Mouse (Mus musculus): Measurements from ENCODE around the gene Baiap2.

Gene Baiap2

GRCm38 (mm10) chr11:119920668-119921067 is 21.9 kb upstream of the Baiap2 start:
- DNase-seq (ENCODE audit: low spot score), result no peak

- DNase-seq (ENCODE audit: low spot score), result no peak
Measured at GRCm38 (mm10) chr11:119925176-119925575, 17.4 kb upstream of the Baiap2 start.

DNA sequence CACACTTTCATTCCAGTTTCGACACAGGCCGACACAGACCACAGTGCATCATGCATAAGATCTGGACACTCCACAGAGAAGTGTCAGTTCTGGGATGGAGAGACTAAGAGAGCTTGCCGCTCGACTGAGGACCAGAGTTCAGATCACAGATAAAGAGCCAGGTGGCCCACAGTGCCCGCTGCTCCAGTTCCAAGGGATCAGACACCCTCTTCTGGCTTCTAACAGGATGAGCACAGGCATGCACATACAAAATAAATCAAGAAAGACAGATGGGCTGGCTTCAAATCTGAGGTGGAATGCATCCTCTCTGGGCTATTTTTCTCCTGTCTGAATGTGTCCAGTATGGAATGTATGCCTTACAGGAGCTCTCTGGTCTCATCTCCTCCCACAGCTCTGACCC is 15.8 kb upstream of the Baiap2 start:
- DNase-seq (ENCODE audit: low spot score), result no peak

DNA sequence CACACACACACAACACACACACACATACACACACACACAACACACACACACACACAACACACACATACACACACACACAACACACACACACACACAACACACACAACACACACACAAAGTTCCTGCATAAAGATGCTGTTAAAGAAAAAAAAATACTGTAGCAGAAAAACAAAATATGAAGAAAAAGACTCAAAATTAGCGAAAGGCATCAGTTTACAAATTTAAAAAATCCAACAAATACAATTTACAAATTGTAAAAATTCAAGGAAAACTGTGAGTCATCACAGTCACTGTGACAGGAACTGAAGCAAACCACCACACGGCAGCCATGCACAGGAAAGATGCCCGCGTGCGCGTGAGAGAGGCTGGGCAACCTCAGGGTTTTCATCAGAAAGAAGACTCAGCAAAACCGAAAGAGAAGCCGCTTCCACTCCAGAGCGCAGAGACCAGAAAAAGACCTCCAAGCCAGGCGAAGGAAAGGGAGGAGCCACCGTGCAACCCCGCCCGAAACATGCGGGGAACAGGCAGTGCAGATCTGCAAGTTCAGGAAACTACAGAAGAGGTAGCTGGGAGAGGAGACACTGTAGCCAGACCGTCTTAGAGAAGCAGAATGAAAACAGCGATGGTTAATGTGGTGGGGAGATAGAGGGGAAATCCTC is 14.4 kb upstream of the Baiap2 start:
- DNase-seq (ENCODE audit: low spot score), result no peak

DNA sequence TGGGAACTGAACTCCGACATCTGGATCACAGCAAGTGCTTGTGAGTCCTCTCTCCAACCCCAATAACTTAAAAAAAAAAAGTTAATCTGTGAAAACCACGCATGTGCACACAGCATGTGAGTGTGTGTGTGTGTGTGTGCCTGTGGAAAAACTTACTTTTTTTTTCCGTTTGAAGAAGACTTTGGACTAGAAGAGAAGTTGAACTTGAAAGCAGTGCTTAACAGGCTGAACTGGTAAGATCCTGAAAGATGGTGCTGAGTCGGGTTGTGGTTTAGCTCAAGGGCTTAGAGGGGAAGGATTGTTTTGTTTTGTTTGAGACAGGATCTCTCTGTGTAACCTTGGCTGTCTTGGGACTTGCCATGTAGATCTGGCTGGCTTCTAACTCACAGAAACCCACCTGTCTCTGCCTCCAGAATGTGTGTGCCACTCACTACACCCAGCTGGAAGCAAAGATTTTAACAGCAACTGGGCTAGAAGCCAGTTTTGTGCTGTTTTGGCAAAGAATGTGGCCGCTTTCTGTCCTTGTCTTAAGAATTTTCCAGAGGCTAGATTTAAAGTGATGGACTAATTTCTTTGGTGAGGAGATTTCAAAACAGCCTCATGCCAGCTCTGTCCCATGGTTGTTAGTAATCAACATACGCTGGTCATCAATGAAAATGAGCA is 12.8 kb upstream of the Baiap2 start:
- DNase-seq (ENCODE audit: low spot score), result no peak

- DNase-seq (ENCODE audit: low spot score), result no peak
Measured at GRCm38 (mm10) chr11:119931809-119932208, 10.8 kb upstream of the Baiap2 start.

- peak; percentile 8 for DNase-seq (ENCODE audit: low spot score)
Measured at GRCm38 (mm10) chr11:119933142-119933541, 9.4 kb upstream of the Baiap2 start.

DNA sequence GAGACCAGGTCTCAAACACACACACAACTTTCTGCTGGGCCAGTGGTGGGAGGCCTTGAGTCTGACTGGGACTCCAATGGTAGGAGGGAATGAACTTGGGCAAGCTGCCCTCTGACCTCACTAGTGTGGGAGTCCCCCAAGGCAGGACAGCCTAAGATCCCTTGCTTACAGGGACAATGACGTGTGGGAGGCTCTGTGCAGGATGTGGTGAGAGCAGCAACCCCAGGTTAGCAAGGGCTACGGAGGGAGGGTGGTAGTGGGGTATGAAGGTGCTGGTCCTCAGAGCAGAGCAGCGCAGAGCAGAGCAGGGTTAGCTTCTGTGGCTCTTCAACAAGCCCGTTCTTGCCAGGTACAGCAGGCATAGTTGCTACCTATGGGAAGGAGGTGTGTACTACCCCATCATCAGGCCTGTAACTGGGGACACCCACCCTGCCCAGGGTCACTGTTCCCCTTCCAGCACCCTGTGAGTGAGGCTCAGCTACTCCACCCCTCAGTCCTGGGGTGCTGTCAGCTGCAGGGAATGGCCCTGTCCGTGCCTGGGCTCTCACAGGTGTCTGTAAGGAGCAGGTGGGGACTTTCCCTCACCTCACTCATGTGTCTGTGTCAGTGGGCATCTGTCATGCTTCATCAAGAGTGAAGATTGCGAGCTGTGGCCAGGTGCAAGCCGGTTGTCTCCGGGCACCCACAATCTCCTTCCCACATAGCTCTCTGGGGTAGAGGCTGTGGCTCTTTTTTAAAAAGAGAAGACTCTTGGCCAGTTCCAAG is 8.6 kb upstream of the Baiap2 start:
- DNase-seq (ENCODE audit: low spot score), result no peak

- DNase-seq (ENCODE audit: low spot score), result no peak
Measured at GRCm38 (mm10) chr11:119934773-119935172, 7.8 kb upstream of the Baiap2 start.

GRCm38 (mm10) chr11:119935457-119935856 is 7.1 kb upstream of the Baiap2 start:
- DNase-seq (ENCODE audit: low spot score), result peak; percentile 61

DNA sequence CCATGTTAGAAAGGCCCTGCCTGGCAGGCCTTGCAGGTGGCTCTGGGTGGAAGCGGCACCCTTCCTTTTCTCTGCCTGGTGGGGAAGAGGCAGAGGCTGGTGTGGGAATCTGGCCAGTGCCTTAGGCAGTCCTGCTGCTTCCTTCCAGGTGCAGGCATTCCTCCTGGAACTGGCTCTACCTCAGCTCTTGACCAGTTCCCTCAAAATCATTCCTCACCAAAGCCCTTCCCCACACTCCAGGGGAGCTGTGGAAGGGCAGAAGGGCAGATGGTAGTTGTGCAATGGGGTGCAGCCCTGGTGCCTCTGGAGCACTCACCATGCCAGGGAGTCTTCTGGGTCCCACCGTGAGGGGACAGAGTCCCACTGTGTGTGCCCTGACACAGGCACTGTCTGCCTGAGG is 6.1 kb upstream of the Baiap2 start:
- DNase-seq (ENCODE audit: low spot score), result peak; percentile 3

DNA sequence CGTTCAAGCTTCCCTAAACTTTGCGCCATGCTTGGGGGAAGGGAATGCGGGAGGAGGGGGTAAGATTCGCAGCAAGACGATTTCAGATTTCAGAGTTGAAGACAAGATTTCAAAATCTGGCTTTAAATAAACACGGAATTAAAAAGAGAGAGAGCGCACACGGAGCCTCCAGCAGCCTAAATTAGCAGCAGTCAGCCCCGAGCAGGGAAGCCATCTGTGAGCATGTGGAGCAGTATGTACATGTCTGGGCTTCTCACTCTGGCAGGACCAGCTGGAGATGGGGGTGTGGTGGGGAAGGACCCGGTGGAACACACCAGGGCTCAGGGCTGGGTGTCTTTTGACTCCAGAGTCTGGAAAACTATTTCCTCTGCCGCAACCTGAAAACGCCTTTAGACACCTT is 5.3 kb upstream of the Baiap2 start:
- DNase-seq (ENCODE audit: low spot score), result no peak

- DNase-seq (ENCODE audit: low spot score), result peak; percentile 14
Measured at GRCm38 (mm10) chr11:119937772-119938502, 4.6 kb upstream of the Baiap2 start.

GRCm38 (mm10) chr11:119939073-119939710 is 3.4 kb upstream of the Baiap2 start:
- no peak for DNase-seq (ENCODE audit: low spot score)

DNA sequence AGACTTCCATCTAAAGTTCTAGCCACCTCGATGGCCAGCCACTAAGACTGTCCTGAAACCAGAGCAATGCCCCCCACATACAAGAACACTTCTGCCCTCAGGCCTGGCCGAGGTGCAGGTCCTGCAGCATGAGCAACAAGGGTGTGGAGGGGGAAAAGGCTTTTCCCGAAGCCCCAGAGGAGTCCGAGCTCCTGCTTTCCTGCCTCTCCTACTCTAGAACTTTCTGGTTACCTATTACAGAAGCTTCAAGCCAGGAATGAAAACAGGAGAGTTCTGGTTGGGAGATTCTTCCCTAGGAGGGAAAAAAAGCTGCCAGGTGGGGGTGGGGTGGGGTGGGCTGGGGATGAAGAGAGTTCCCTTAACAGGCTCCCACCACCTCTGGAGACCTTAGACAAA is 2.9 kb upstream of the Baiap2 start:
- no peak for DNase-seq (ENCODE audit: low spot score)

- no peak for DNase-seq (ENCODE audit: low spot score)
Measured at GRCm38 (mm10) chr11:119940142-119940541, 2.4 kb upstream of the Baiap2 start.

GRCm38 (mm10) chr11:119941794-119942193 is 769 bp upstream of the Baiap2 start:
- no peak for DNase-seq (ENCODE audit: low spot score)

GRCm38 (mm10) chr11:119942201-119942726 is 299 bp upstream of the Baiap2 start:
- DNase-seq (ENCODE audit: low spot score), result no peak

DNA sequence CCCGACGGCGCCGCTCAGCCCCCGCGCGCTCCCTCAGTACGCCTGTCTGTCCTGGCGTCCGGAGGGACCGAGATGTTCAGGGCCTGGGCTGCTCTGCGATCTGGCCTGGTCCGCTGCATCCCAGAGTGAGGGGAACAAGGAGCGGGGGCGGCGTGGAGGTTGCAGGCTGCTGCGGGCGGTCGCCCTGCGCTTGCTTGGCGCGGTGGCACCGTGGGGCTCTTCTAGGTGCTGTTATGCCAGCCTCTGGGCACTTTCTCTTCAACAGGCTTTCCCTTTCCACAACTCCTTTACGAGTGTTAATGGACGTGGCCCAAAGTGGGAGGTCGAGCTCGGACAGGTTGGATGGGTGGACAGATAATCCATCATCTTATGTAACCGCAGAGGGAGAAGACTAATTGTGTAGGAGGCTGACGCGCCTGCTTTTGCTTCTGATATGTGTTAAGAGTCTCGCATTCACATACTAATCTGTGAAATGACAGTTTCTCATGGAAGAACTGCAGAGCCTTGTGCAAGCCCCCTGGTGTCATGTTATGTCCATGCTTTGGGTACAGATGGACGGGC is 945 bp downstream of the Baiap2 start:
- DNase-seq (ENCODE audit: low spot score), result peak; percentile 57

DNA sequence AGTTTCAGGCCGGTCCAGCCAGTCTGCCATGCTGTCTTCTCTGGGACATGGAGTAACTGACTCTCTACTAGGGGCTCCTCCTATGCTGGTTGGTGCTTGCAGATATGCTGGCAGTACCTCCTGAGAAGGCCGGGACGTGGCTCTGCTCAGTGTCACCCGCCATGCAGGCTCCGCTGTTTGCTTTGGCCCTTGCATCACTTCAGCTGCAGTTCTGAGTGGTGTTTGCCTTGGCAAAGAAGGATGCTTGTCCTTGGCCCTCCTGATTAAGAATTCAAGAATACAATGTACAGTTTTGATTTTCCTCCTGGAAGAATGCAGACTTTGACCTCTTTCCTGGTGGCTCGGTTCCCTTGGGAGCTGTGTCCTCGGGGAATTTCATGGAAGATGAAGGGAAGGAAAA is 2.8 kb downstream of the Baiap2 start:
- no peak for DNase-seq (ENCODE audit: low spot score)

GRCm38 (mm10) chr11:119947426-119947825 is 4.9 kb downstream of the Baiap2 start:
- DNase-seq (ENCODE audit: low spot score), result no peak

Measured in ovary, postnatal 36 days (tissue).